Mouse (Mus musculus) spleen, adult 2 months (tissue): Measurements from ENCODE around the gene Igdcc4. TPM values are rescaled to one million over a fixed set of nuclear protein-coding genes. Genes with fewer than 3 reads are reported as not detected.

Experiments
- DNase-seq, 2 experiments: peaks; one replicate each; pipeline versions ENCODE4 v3.0.0 to v3.0.0-alpha.2; 2012 to 2021; ENCODE audit warnings: low spot score in 2 of 2, low read depth in 1 of 2
- H3K27ac ChIP-seq: fragments of 200-500 bp; 2 replicates; pipeline ENCODE4 v1.5.1; 2012; ENCODE audit warnings: low read length, inconsistent platforms; ENCODE audit not compliant: insufficient read depth
- H3K27me3 ChIP-seq: fragments of 200-500 bp; 2 replicates; pipeline ENCODE4 v1.6.1; 2012; ENCODE audit warnings: mild to moderate bottlenecking, moderate library complexity, low read length, inconsistent platforms; ENCODE audit not compliant: control insufficient read depth, insufficient read depth
- H3K36me3 ChIP-seq: fragments of 200-500 bp; 2 replicates; pipeline ENCODE4 v1.6.1; 2012; ENCODE audit warnings: mild to moderate bottlenecking, low read length, inconsistent platforms; ENCODE audit not compliant: control insufficient read depth, insufficient read depth
- H3K4me1 ChIP-seq: fragments of 200-500 bp; 2 replicates; pipeline ENCODE4 v1.6.1; 2011; ENCODE audit warnings: inconsistent platforms; ENCODE audit not compliant: control insufficient read depth, insufficient read depth, insufficient read length
- H3K4me3 ChIP-seq: fragments of 200-500 bp; 2 replicates; pipeline ENCODE4 v1.5.1; 2011; ENCODE audit warnings: mild to moderate bottlenecking, inconsistent platforms; ENCODE audit not compliant: insufficient read depth, insufficient read length; ENCODE audit errors: extremely low read depth
- CTCF ChIP-seq: fragments of 200-500 bp; IDR thresholded peaks from 2 replicates; pipeline ENCODE4 v1.5.1; 2011; ENCODE audit warnings: mild to moderate bottlenecking, inconsistent platforms; ENCODE audit not compliant: insufficient read depth, insufficient read length, insufficient replicate concordance; ENCODE audit errors: extremely low read depth
- POLR2A ChIP-seq: fragments of 200-500 bp; IDR thresholded peaks from 2 replicates; pipeline ENCODE4 v1.6.1; 2011; ENCODE audit warnings: low read depth, low read length, inconsistent platforms
- WGBS: fragments of 180-500 bp; shearing (Covaris S2); methylation state at CpG from one replicate; pipeline ENCODE4 v1.1.7; 2018; 5-methylcytosine and 5-hydroxymethylcytosine counted together
- polyA plus RNA-seq: library from polyadenylated mRNA; depleted of rRNA; stranded (reverse); fragments of >200 nt; gene quantifications from 2 replicates; pipeline ENCODE4 v1.2.3, GENCODE M21; 2012

Gene Igdcc4
- polyA plus RNA-seq, 1 experiment = 1.4 TPM

- no peak for DNase-seq
- H3K36me3 ChIP-seq = no peaks in the 10 kb centered on the region
- TF ChIP-seq CTCF = no peak
- no peak for TF ChIP-seq POLR2A
- H3K27me3 ChIP-seq = peaks cover 20% of the 10 kb centered on the region
- peaks cover 8% of the 10 kb centered on the region; the same call in 1 of the 2 replicates for H3K4me1 ChIP-seq
- no peak overlapping the region for H3K27ac ChIP-seq
- 1% methylated on average over 64 of the region's 73 CpGs for WGBS
- peak overlapping the region; percentile 56 for H3K4me3 ChIP-seq
Measured at GRCm38 (mm10) chr9:65141306-65141975, 40.2 kb downstream of the Igdcc4 start.

- DNase-seq = no peak
- TF ChIP-seq POLR2A = no peak
- TF ChIP-seq CTCF = no peak
- Histone ChIP-seq H3K27ac (no peak overlapping the region), H3K36me3 (no peaks in the 10 kb centered on the region), H3K4me3 (peak overlapping the region; percentile 56), H3K27me3 (peaks cover 20% of the 10 kb centered on the region), H3K4me1 (peaks cover 8% of the 10 kb centered on the region; the same call in 1 of the 2 replicates)
- WGBS = 2% methylated on average over 17 of the region's 17 CpGs
Measured at GRCm38 (mm10) chr9:65141976-65142318, 40.7 kb downstream of the Igdcc4 start.

- H3K4me3 ChIP-seq = 0 out of 2 replicates have a peak overlapping the region, but pooled peaks have one; percentile 56
- 13% methylated on average over 8 of the region's 8 CpGs for WGBS
- DNase-seq = no peak
- no peaks in the 10 kb centered on the region for H3K36me3 ChIP-seq
- TF ChIP-seq CTCF = no peak
- no peak for TF ChIP-seq POLR2A
- H3K27me3 ChIP-seq = peaks cover 20% of the 10 kb centered on the region
- no peak overlapping the region for H3K27ac ChIP-seq
- peaks cover 8% of the 10 kb centered on the region; the same call in 1 of the 2 replicates for H3K4me1 ChIP-seq
Measured at GRCm38 (mm10) chr9:65142399-65142798, 41.1 kb downstream of the Igdcc4 start.

- Histone ChIP-seq H3K4me3 (no peak overlapping the region), H3K27me3 (peaks cover 16% of the 10 kb centered on the region), H3K36me3 (no peaks in the 10 kb centered on the region), H3K4me1 (peaks cover 8% of the 10 kb centered on the region; the same call in 1 of the 2 replicates), H3K27ac (no peak overlapping the region)
- DNase-seq = no peak
- WGBS = 90% methylated on average over 5 of the region's 5 CpGs
- TF ChIP-seq POLR2A (no peak), CTCF (no peak)
Measured at GRCm38 (mm10) chr9:65146001-65146400, 44.7 kb downstream of the Igdcc4 start.

- Histone ChIP-seq H3K36me3 (no peaks in the 10 kb centered on the region), H3K4me3 (no peak overlapping the region), H3K4me1 (no peaks in the 10 kb centered on the region), H3K27me3 (no peaks in the 10 kb centered on the region), H3K27ac (no peak overlapping the region)
- TF ChIP-seq CTCF (no peak), POLR2A (no peak)
- 84% methylated on average over 7 of the region's 7 CpGs for WGBS
- no peak for DNase-seq
Measured at GRCm38 (mm10) chr9:65148507-65148906, 47.2 kb downstream of the Igdcc4 start.

- 79% methylated on average over 6 of the region's 6 CpGs for WGBS
- Histone ChIP-seq H3K4me3 (no peak overlapping the region), H3K4me1 (no peaks in the 10 kb centered on the region), H3K27ac (no peak overlapping the region), H3K36me3 (no peaks in the 10 kb centered on the region), H3K27me3 (no peaks in the 10 kb centered on the region; the same call in 1 of the 2 replicates)
- TF ChIP-seq CTCF (no peak), POLR2A (no peak)
- DNase-seq = no peak
Measured at GRCm38 (mm10) chr9:65152711-65153330, 51.5 kb downstream of the Igdcc4 start.

GRCm38 (mm10) chr9:65153331-65153711 is 52.0 kb downstream of the Igdcc4 start:
- H3K4me3 ChIP-seq = no peak overlapping the region
- no peaks in the 10 kb centered on the region for H3K4me1 ChIP-seq
- no peak for TF ChIP-seq CTCF
- no peaks in the 10 kb centered on the region; the same call in 1 of the 2 replicates for H3K27me3 ChIP-seq
- 68% methylated on average over 5 of the region's 5 CpGs for WGBS
- no peak overlapping the region for H3K27ac ChIP-seq
- DNase-seq = no peak
- no peaks in the 10 kb centered on the region for H3K36me3 ChIP-seq
